Mouse (Mus musculus): ENCODE measurements around the gene Gins2.

The Gins2 gene

GRCm38 (mm10) chr8:120588908-120589771 is at the start of gene Gins2:
TSS of gene Gins2 (minus strand) at chr8:120589304.
- DNase-seq (ENCODE audit: low spot score) = peak; percentile 98

GRCm38 (mm10) chr8:120634329-120634839 is 45.3 kb upstream of the Gins2 start:
- peak; percentile 18 for DNase-seq (ENCODE audit: low spot score)

- no peak for DNase-seq (ENCODE audit: low spot score)
Measured at GRCm38 (mm10) chr8:120633665-120634271, 44.7 kb upstream of the Gins2 start.

- DNase-seq (ENCODE audit: low spot score) = no peak
Measured at GRCm38 (mm10) chr8:120632969-120633664, 44.0 kb upstream of the Gins2 start.

DNA sequence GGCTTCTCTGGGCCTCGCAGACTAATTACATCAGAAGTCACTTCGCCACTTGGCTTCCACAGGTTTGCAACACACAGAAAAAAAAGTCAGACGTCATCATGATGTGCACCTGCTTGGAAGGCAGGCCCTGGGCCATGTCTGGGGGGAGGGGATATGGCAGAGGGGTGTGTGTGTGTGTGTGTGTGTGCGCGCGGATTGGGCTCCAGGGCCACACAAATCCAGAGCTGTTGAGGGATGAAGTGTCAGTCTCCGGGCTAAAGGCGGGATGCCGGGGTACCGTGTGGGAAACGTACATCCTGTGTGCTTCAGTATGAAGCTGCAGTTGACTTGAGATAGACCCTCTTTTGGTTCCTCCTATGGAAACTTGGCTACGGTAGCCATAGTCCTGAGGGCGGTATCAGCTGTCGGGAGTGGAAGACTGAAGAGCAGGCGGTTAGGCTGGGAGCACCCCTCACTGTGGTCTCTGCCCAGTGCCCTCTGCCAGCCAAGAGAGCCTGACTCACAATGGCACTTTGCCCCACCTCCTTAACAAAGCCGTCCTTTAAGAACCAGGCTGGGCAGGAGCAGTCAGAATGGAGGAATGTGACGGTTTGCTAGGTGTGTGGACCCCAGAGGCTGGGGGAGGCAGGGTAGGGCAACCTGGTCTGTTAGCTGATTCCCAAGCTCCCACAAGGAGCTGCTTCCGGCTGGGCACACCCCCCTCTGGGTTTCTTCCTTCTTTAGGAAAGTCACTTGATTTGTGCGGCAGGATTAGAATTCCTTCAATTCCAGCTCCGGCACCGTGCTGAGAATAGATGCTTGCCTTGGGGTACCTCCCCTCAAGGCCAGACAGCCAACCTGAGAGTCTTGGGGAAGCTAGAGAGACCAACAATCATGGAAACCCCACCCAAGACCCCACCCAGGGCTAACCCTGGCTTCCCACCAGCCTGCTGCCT is 42.6 kb upstream of the Gins2 start:
- DNase-seq (ENCODE audit: low spot score) = no peak

DNA sequence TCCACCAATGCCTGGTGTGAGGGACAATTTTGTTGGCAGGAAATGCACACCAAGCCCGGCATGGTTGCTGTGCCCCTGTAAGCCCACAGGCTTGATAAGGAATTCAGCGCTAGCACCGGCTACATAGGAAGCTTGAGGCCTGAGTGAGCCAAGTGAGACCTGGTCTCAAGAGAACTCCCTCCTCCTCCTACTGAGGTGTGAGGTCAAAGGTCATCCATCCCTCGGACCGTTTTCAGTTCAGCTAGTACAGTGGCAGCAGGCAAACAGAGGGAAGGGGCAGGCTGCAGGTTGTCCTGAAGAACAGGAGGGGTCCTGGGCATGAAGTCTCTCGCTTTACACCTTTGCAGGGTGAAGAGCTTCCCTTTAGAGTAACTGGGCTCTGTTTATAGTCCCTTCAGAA is 41.7 kb upstream of the Gins2 start:
- DNase-seq (ENCODE audit: low spot score) = no peak

DNA sequence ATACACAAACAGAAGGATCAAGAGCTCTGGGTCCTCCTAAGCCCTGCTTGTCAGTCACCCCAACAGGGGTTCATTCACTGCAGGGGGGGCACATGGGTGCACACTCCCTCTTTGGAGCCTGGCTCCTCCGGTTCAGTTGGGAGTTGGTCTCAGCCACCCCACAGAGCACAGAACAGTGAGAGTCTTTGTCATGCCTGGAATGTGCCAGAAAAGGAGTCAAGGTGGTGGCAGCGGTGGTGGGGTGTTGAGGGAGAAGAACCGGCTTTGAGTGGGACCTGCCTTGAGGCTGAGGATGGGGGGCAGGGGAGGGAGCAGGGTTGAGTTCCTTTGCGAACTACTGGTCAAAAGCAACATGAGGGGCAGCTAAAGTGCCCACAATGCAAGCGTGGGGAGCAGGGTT is 40.9 kb upstream of the Gins2 start:
- no peak for DNase-seq (ENCODE audit: low spot score)

- DNase-seq (ENCODE audit: low spot score) = no peak
Measured at GRCm38 (mm10) chr8:120627298-120627697, 38.2 kb upstream of the Gins2 start.

- no peak for DNase-seq (ENCODE audit: low spot score)
Measured at GRCm38 (mm10) chr8:120626461-120626860, 37.4 kb upstream of the Gins2 start.

GRCm38 (mm10) chr8:120623608-120624007 is 34.5 kb upstream of the Gins2 start:
- no peak for DNase-seq (ENCODE audit: low spot score)

GRCm38 (mm10) chr8:120622161-120622560 is 33.1 kb upstream of the Gins2 start:
- no peak for DNase-seq (ENCODE audit: low spot score)

DNA sequence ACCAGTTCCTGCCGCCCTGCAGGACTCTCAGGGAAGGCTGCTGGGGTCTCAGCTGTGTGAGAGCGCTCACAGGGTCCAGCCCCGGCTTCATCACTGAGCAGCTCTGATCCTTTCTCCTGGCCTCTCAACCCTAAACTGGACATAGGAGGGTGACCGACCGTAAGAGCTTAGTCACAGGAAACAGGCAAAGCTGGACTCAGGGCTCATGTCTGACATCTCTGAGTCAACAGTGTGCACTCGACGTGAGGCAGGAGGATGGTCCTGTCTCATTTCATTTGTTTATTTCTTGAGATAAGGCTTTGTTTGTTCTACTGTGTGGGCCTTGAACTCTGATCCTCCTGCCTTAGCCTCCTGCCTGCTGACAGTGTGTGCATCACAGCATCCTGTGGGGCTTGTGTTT is 31.3 kb upstream of the Gins2 start:
- DNase-seq (ENCODE audit: low spot score) = no peak

DNA sequence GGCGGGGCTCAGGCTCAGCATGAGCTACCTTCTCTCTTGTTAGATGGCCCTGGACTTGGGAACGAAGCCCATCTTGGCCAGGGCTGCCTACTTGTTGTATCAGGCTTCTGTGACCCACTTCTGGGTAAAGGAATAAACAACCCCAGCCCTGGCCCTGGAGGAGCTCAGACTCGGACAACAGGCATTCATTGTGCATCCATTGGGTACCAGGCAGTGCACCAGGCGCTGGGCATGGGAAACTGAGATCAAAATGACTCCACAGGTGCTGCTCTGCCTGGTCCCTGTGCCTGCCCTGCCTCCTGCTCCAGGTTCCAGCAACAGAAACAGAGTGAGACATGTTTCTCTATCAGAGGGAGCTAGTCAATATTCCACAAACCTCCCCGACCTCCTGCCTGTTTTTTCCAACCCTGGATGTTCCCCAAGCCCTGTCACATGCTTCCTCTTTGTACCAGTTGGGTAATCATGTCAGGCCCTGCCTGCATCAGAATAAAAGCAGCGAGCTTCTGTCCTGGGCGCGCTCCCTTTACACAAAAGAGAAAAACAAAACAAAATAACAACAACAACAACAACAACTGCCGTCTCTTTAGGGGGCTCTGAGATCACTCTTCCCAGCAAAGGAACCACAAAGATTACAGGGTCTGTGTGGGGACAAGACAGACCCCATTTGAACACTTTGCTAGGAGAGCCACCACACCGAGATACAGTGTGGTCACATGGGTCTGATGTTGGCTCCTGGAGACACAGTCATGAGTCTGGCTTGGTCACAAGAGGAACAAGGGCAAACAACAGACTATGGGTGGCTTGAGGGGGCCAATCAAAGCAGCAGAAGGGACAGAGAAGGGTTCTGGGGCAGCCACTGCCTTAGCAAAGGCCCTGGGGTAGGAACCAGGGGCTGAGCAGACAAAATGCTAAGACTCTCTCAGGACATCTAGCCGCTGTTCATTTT is 30.4 kb upstream of the Gins2 start:
- DNase-seq (ENCODE audit: low spot score) = no peak

DNA sequence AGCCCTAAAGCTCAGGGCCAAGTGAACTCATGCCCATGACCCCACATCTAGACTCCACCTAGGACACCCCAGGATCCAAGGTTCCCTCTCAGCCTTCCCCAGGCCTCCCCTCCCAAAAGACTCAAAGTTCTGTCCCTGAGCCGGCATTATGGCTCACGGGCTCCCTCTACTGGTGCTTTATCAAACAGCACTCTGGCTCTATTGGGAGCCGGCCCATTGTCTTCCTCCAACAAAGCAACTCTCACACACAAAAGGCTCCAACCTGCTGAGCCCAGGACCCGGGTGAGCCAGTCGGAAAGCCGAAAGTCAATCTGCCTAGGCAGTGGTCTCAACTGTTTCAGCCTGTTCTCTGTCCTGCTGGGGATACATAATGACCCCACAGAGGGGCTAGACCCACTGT is 29.0 kb upstream of the Gins2 start:
- DNase-seq (ENCODE audit: low spot score) = peak; percentile 52

DNA sequence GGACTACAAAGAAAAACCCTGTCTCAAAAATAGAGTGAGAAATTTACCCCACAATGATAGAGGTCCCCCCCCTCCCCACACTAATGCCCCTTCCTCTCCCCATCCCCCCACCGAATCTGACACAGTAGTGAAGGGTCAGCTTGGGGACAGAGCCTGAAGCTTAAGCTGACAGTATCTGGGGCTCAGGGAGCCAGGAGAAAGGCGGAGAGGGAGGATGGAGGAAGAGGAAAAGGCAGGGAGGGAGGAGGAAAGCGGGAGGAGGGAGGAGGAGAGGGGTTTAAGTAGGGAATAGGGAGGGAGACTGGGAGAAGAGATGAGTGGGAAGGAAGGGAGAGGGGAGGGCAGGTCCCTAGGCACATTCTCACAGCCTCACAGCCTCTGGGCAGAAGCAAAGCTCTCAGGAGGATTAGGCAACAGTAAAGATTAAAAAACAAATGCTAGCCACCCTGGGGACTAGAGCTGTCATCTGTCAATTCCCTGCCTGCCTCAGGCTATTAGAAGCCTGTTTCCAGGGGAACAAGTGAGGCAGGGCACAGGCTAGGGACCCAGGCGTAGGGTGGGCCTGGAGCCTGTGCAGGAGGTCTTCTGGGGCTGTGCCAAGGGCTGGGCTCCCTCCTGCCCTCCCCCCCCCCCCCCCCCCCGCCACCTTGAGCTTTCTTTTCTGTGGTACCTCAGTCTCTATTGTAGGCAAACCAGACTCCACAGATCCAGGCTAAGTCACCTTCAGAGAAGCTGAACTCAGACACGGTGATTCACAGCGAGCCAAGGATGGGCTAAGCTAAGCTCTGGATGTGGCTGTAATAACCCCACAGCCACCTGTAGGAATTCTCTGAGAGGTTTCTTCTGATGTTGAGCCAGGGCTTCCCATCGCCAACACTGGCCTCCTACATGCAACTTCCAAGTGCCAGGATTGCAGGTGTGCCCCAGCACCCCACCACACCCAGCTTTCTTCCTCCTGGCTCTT is 27.8 kb upstream of the Gins2 start:
- DNase-seq (ENCODE audit: low spot score) = no peak

GRCm38 (mm10) chr8:120614491-120614890 is 25.4 kb upstream of the Gins2 start:
- DNase-seq (ENCODE audit: low spot score) = no peak

DNA sequence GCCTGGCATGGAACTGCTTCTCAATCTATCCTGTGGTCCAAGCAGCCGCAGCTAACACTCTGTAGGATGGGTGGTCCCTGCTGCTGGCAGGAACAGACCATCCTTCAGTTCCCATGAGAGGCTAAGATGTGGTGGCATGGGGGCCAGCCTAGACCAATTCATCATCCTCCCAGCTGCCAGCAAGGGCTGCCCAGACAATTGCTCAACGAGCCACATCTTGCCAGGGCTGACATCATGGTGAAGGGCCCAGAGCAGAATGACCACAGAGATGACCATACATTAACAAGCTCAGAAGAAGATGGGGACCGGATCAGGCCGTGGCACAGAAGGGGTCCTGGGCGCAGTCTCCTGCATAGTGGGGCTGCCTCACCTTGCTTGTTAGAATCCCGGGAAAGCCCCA is 21.7 kb upstream of the Gins2 start:
- DNase-seq (ENCODE audit: low spot score) = no peak

DNA sequence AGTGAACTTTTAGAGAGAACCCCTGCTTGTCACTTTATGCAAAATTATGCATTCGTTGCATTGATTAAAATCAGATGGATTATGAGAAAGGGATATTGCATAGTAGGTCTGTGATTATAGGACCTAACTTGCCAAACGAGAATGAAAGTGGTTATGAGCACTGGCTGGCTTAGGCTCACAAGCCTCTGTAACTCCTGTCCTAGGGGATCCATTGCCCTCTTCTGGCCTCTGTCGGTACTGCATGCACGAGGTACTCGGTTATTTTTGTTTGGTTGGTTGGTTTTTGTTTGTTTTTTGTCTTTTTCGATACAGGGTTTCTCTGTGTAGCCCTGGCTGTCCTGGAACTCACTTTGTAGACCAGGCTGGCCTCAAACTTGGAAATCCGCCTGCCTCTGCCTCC is 18.8 kb upstream of the Gins2 start:
- DNase-seq (ENCODE audit: low spot score) = peak; percentile 65

GRCm38 (mm10) chr8:120607460-120607859 is 18.4 kb upstream of the Gins2 start:
- DNase-seq (ENCODE audit: low spot score) = no peak
